Mouse (Mus musculus) retina, postnatal 1 day (tissue): ENCODE data around the gene Siah2.

Experiments
- DNase-seq: peaks from one replicate; pipeline ENCODE4 v3.0.0-alpha.2; 2012

Gene Siah2

GRCm38 (mm10) chr3:58657356-58657755, 34.8 kb downstream of the Siah2 start:
- peak; percentile 65 for DNase-seq

GRCm38 (mm10) chr3:58655362-58656130, 36.7 kb downstream of the Siah2 start:
- DNase-seq = peak; percentile 83

DNA sequence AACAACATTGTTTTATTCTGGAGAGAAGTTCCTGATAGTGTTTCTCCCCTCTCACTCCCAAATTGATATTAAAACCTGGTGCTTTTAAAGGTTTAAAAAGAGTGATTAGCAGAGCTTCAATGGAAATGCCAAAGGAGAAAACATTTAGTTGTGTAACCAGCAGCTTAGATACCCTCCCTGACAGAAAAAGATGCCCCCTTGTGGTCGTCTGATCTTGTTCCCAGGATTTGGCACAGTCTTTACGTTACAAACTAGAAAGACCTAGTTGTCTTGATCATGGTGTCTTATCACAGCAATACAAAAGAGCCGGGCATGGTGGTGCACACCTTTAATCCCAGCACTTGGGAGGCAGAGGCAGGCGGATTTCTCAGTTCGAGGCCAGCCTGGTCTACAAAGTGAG, 38.3 kb downstream of the Siah2 start:
- peak; percentile 50 for DNase-seq

DNA sequence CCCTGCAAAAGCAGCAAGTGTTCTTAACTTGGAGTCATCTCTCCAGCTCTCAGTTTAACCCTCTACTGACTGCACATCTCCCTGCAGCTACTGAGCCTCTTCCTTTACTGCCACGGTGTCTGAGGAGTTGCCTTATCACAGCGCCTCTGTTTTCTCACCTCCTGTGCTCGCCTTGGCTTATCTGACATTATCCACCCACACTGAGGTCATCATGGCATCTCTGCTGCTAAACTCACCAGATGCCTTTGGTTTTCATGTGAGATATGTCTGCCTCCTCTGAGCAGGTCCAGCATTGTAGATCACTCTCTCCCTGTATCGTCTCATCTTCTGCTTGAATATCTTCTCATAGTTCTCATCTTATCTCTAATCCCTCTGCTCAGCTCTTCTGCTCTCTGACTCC, 41.9 kb downstream of the Siah2 start:
- no peak for DNase-seq

GRCm38 (mm10) chr3:58647179-58647578, 45.0 kb downstream of the Siah2 start:
- no peak for DNase-seq

DNA sequence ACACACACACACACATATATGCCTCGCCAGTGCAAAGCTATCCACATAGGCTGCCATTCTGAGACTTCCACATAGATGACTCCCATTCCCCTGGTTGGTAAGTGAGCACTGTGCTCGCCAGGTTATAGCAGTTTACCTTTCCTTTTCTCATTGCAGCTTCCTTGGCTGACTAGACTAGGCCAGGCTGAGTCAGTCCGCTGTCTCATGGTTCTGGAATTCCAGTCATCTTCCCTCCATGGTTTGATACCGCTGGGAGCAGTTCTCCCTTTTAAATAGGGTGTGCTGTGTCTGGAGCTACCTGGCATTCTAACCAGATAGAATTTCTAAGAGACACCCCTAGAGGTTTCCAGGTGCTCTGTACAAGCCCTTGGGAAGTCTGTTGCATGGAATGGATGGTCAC, 46.0 kb downstream of the Siah2 start:
- no peak for DNase-seq

GRCm38 (mm10) chr3:58636406-58637295, 55.5 kb downstream of the Siah2 start, which contains the start of gene Erich6:
Gene Erich6 (minus strand): TSS chr3:58637207.
- peak; percentile 78 for DNase-seq

DNA sequence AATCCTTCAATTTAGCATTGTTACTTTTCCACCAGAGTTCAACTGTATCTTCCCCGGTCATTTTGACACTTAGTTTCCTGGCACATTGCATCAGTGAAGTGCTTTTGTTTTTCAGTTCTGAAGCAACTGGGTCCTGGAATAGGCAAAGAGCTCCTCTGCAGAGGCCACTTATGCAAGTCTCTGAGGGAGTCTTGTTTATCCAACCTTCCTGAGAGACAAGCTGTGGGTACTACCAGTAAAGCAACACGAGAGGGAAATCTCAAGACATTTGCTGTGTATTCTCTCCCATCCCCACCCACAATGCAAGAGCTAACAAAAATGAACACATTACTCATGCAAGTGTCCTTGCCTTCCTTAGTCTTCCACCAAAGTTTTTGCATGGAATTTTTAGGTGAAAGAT, 60.5 kb downstream of the Siah2 start:
- DNase-seq = no peak

DNA sequence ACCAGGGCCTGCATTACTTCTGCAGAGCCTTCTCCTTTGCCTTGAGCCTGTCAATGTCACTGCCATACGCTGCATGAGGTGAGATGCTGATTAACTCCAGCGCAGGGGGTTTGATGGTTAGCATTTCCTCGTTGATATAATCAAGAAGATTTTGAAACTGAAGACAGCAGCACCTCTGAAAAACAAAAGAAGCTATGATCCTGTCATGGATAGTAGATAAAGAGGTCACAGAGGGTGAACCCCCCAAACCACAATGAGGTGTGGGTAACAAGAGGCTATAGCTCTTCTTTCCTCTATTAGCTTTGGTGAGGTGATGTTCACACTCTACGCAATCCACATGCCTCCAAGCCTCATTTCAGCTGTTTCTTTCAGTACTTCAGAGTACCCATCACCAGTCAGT, 67.2 kb downstream of the Siah2 start:
- DNase-seq = no peak
